Mouse (Mus musculus) pancreas, adult 10 weeks (tissue): ENCODE data around the gene Aifm1. TPM values are rescaled to one million over a fixed set of nuclear protein-coding genes. Genes with fewer than 3 reads are reported as not detected.

Experiments used
- polyA plus RNA-seq: library from polyadenylated mRNA; stranded (reverse); fragments of 350-450 nt; fragmentation: Illumina TruSeq; extraction: RNeasy Lipid Tissue Mini Kit (QIAGEN cat#74804); gene quantifications from one replicate; pipeline ENCODE4 v1.2.3, GENCODE M21; 2015; ENCODE audit warnings: low read depth, low replicate concordance; ENCODE audit not compliant: insufficient read depth

Aifm1 gene
- 8.3 TPM for polyA plus RNA-seq

DNA sequence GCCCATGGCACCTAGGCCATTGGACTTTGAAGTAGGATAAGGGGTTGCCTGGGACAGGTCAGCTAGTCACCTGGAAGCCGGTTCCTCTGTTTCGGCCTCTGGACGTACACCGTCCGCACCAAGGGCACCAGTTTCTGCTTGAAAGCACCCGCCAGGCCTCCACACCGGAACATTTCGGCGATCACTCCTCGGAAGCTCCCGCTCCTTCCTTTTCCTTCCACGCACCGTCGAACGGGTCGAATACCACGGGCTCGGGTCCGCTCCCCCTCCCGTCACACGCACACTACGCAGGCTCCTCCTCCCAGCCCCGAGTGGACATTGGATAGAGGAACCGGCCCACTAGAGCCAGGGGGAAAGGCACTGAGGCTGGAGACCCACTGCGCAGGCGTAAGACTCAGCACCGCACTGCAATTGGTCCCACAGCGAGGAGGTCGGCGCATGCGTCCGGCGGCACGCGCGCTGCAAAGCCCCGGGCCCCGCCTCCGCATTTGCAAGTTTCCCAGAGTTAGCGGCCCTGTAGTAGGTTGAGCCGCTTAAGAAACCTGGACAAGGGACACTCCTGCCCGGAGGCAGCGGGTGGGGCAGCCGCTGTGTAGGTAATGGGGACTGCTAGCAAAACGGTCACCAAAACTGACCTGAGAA lies at the start of gene Aifm1:
Aifm1 (minus strand) TSS at position 398 of the 642 bp plus-strand sequence.

DNA sequence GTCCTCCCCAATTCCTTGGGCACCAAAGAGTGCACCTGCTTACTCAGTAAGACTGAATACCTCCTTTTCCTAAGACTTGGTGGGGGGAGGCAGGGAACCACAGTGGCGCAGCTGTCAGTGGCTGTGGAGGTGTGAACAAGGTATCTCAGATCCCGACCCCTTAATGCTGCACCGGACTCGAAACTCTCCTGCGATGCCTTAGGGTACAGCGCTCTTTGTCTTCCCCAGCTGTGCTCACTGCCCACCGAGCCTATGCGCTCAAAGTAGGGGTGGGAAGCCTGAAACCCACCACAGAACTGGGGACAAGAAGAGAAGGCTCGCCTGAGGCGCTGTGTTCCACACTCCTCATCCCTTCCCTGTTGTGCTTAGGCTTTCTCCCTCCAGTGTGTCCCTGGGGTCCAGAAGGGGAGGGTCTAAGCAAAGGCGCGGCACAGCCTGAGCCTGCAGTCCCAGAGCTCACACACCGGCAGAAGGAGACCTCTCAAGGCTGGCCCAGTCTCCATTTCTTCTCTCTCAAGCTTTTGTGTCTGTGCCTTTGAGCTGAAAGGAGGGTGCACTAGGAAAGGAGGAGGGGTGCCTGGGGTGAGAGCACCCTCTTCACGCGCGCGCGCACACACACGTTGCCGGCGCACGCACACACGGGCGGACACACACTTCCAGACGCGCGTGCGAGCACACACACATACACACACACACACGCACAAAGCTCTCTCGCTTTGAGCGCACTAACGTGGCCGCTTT lies 5.6 kb upstream of the Aifm1 start, which contains the start of gene Rab33a:
Rab33a (plus strand) TSS at position 478 of the 741 bp plus-strand sequence.

DNA sequence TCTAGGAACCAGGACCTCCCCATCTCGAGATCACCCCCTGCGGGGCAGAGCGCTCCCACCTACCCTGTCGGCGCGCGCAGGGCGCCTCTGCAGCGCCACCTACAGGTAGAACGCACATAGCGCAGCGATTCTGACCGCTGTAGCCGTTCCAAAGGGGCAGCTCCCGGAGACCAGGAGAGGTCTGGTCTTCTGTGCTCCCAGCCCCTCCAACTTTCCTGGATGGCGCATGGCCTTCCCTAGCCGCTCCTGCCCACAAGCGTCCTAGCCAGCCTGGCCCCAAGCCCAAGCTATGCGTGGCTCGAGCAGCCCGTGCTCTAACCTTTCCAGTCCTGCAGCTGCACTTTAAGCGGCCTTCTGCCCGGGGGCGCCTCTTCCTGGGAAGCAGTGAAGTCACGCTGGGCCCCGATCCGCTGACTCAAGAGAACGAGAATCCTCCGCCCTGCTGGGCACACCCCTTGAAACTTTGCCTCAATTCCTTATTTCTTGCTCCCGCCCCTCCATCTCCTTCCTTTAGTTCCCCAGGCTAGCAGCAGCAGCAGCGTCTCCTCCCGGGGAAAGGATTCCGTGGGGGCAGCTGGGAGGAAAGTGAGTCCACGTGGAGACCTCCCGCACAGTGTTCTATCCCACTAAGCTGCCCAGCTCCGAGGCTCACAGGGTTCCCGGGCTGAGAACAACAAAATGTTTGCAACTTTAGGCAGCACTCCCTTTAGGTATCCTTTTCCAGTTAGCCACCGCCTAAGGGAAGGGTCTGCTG lies 50.4 kb downstream of the Aifm1 start, which contains the start of gene Elf4:
Elf4 (minus strand) TSS at position 379 of the 754 bp plus-strand sequence.

Other genes with a start within 250 kb of the Aifm1 start
- gene Bcorl1, start 172.2 kb downstream of the Aifm1 start, polyA plus RNA-seq = 2.9 TPM
- gene Elf4, start 50.4 kb downstream of the Aifm1 start, polyA plus RNA-seq = 3.3 TPM
- not detected for gene Rab33a, start 5.7 kb upstream of the Aifm1 start, polyA plus RNA-seq
- 3.3 TPM for gene Zfp280c, start 80.9 kb upstream of the Aifm1 start, polyA plus RNA-seq
- 1.7 TPM for gene Slc25a14, start 109.8 kb upstream of the Aifm1 start, polyA plus RNA-seq
- gene Gpr119, start 160.9 kb upstream of the Aifm1 start, polyA plus RNA-seq = 0.48 TPM
- 1.6 TPM for gene Rbmx2, start 181.4 kb upstream of the Aifm1 start, polyA plus RNA-seq